Mouse (Mus musculus) liver, adult 2 months (tissue): Measurements from ENCODE around the gene Add1.
"Not testable (repeated sequence)": the region's sequence is repeated elsewhere in the genome, so short reads cannot be mapped to it uniquely, and the experiment has no call there.

Experiments used
- CTCF ChIP-seq: fragments of 200-500 bp; IDR thresholded peaks from 2 replicates; pipeline ENCODE4 v1.5.1; 2011; ENCODE audit warnings: low read depth, low read length, control low read depth
- POLR2A ChIP-seq: fragments of 200-500 bp; IDR thresholded peaks from 2 replicates; pipeline ENCODE4 v1.6.1; 2011; ENCODE audit warnings: low read length, control low read depth; ENCODE audit not compliant: insufficient read depth; ENCODE audit errors: extremely low read depth

GRCm38 (mm10) chr5:34572568-34572967, 896 bp upstream of the Add1 start:
- TF ChIP-seq CTCF, POLR2A: not testable (repeated sequence)
